In the genomic region with DNA sequence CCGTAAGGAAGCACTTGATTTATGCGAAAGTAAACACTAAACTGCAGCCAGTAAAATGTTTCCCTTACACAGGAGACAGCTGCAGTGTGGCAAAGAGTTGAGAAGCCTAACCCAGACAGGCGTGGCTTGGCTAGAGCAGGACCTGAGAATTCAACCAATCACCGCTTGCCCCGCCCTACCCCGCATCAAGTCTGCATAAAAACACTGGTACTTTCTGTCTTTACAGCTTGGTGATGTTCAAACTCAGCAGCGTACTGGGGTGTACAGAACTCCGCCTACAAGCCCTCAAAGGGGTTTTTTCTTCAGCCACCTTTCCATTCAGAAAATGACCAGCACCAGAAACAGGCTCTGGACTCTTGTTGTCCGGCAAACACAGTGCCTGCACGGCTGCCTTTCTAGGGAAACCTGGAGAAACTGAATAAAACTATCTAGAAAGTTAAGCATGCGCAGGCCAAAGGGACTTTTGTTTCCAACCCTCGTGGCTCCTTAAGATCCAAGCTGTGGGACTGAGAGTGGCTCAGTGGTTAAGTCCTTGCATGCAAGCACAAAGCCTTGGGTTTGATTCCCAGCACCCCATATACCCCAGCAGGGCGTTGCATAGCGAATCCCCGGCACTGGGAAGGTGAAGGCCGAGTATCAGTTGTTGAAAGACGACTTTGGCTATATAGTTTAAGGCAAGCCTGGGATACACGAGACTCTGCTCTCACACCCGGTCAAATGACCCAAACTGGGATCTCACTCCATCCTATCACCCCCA, we compare ENCODE assay signal across 8 mouse cellular contexts. TPM values are rescaled to one million over a fixed set of nuclear protein-coding genes. Genes with fewer than 3 reads are reported as not detected.
DNase-seq lines count a peak whose midpoint lies in the region; ATAC-seq lines count a peak whose summit lies in the region.

No protein-coding gene starts in this region.

- ATAC-seq in hindbrain, embryonic 16.5 days = peak; percentile 32; the same call in 1 of the 2 replicates
- ATAC-seq in liver, embryonic 11.5 days (replicated peaks; ENCODE audit: low FRiP score) = peak; percentile 46

- H3K36me3 ChIP-seq in hindbrain, embryonic 16.5 days (ENCODE audit: control insufficient read depth, insufficient read depth, low read length) = no peaks in the 10 kb centered on the region
- H3K36me3 ChIP-seq in liver, embryonic 11.5 days (ENCODE audit: control insufficient read depth, insufficient read depth, low read length) = no peaks in the 10 kb centered on the region

- H3K9me3 ChIP-seq in hindbrain, embryonic 16.5 days (ENCODE audit: control insufficient read depth, low read length) = no peaks in the 10 kb centered on the region
- no peaks in the 10 kb centered on the region for H3K9me3 ChIP-seq in liver, embryonic 11.5 days (ENCODE audit: control insufficient read depth, low read length)

- H3K9ac ChIP-seq in hindbrain, embryonic 16.5 days (ENCODE audit: low read depth, low read length) = peak overlapping the region; percentile 96
- peak overlapping the region; percentile 74 for H3K9ac ChIP-seq in liver, embryonic 11.5 days (ENCODE audit: low read depth, low read length)

- H3K27ac ChIP-seq in hindbrain, embryonic 16.5 days (ENCODE audit: low read depth, low read length) = peak overlapping the region; percentile 94
- H3K27ac ChIP-seq in liver, embryonic 11.5 days (ENCODE audit: low read depth, low read length) = peak overlapping the region; percentile 54

- H3K4me1 ChIP-seq in hindbrain, embryonic 16.5 days (ENCODE audit: control insufficient read depth, insufficient read depth, low read depth, low read length) = peaks cover 11% of the 10 kb centered on the region
- peaks cover 17% of the 10 kb centered on the region for H3K4me1 ChIP-seq in liver, embryonic 11.5 days (replicated peaks; ENCODE audit: control insufficient read depth, insufficient read depth, low read length)

- 27% methylated on average over 19 of the region's 19 CpGs for WGBS in hindbrain, embryonic 16.5 days
- 38% methylated on average over 19 of the region's 19 CpGs for WGBS in liver, embryonic 11.5 days

- peak; percentile 22 for DNase-seq in right cerebral cortex, adult 2 months (ENCODE audit: low spot score in 2 of 2)
- DNase-seq in right cerebral cortex, adult 18-20 months = no peak
- peak; percentile 72 for DNase-seq in cerebellum, adult 9-11 months
- peak; percentile 58 to 66 for DNase-seq in gastrocnemius, adult 8-10 months (ENCODE audit: low spot score in 2 of 2)
- DNase-seq in liver, embryonic 11.5 days (ENCODE audit: low spot score) = peak; percentile 51
- DNase-seq in neural tube, embryonic 10.5 days (ENCODE audit: extremely low spot score, low spot score) = peak; percentile 42
- peak; percentile 20 for DNase-seq in thymus, postnatal 25 days

- H3K4me3 ChIP-seq in hindbrain, embryonic 16.5 days (ENCODE audit: low read length) = peak overlapping the region; percentile 87
- peak overlapping the region; percentile 78 for H3K4me3 ChIP-seq in liver, embryonic 11.5 days (ENCODE audit: low read depth, low read length)

- no peaks in the 10 kb centered on the region for H3K27me3 ChIP-seq in hindbrain, embryonic 16.5 days (replicated peaks; ENCODE audit: control insufficient read depth, insufficient read depth, low read length)
- H3K27me3 ChIP-seq in liver, embryonic 11.5 days (replicated peaks; ENCODE audit: control insufficient read depth, insufficient read depth, low read length) = no peaks in the 10 kb centered on the region

- H3K4me2 ChIP-seq in hindbrain, embryonic 16.5 days (ENCODE audit: low read length) = peak overlapping the region; percentile 97
- peak overlapping the region; percentile 98 for H3K4me2 ChIP-seq in liver, embryonic 11.5 days

RNA-seq across cellular contexts. Expression of a gene that starts 0.9 kb away (rescaled TPM):
- 1 to 10 TPM in 1 of 4 experiments, under 1 TPM in 3; 0.41 to 1.0 (median 0.74) TPM for total RNA-seq in gastrocnemius, adult 8-10 months (2022)
- polyA plus RNA-seq in hindbrain, embryonic 16.5 days (2015; fragmentation: Nextera tagmentation; extraction: Ambion mirVana) = 19.5 and 21.3 TPM in 2 replicates
- polyA plus RNA-seq in liver, embryonic 11.5 days (2014; fragmentation: Nextera tagmentation; extraction: Ambion mirVana) = 6.7 and 6.8 TPM in 2 replicates

RNA-seq across cellular contexts. Expression of a gene that starts 7.7 kb away (rescaled TPM):
- 100 to 1,000 TPM; 112 to 138 (median 117) TPM for total RNA-seq in gastrocnemius, adult 8-10 months (2022)
- polyA plus RNA-seq in hindbrain, embryonic 16.5 days (2015; fragmentation: Nextera tagmentation; extraction: Ambion mirVana) = 422 and 469 TPM in 2 replicates
- polyA plus RNA-seq in liver, embryonic 11.5 days (2014; fragmentation: Nextera tagmentation; extraction: Ambion mirVana) = 136 and 141 TPM in 2 replicates

RNA-seq across cellular contexts. Expression of a gene that starts 22.5 kb away (rescaled TPM):
- not detected for total RNA-seq in gastrocnemius, adult 8-10 months (2022)
- 4.4 and 4.9 TPM in 2 replicates for polyA plus RNA-seq in hindbrain, embryonic 16.5 days (2015; fragmentation: Nextera tagmentation; extraction: Ambion mirVana)
- 0.35 and 0.41 TPM in 2 replicates for polyA plus RNA-seq in liver, embryonic 11.5 days (2014; fragmentation: Nextera tagmentation; extraction: Ambion mirVana)

RNA-seq across cellular contexts. Expression of a gene that starts 56.2 kb away (rescaled TPM):
- 1 to 10 TPM; 1.9 to 2.2 (median 2.1) TPM for total RNA-seq in gastrocnemius, adult 8-10 months (2022)
- 3.6 and 4.2 TPM in 2 replicates for polyA plus RNA-seq in hindbrain, embryonic 16.5 days (2015; fragmentation: Nextera tagmentation; extraction: Ambion mirVana)
- 8.0 and 8.4 TPM in 2 replicates for polyA plus RNA-seq in liver, embryonic 11.5 days (2014; fragmentation: Nextera tagmentation; extraction: Ambion mirVana)

RNA-seq across cellular contexts. Expression of a gene that starts 59.3 kb away (rescaled TPM):
- total RNA-seq in gastrocnemius, adult 8-10 months (2022) = 1 to 10 TPM; 1.7 to 2.5 (median 2.3) TPM
- 6.9 and 7.5 TPM in 2 replicates for polyA plus RNA-seq in hindbrain, embryonic 16.5 days (2015; fragmentation: Nextera tagmentation; extraction: Ambion mirVana)
- polyA plus RNA-seq in liver, embryonic 11.5 days (2014; fragmentation: Nextera tagmentation; extraction: Ambion mirVana) = 12.7 and 17.8 TPM in 2 replicates
